ENCODE assay signal across 8 mouse cellular contexts in genomic region chr9:103761151-103761571, GRCm38 (mm10). TPM values are rescaled to one million over a fixed set of nuclear protein-coding genes. Genes with fewer than 3 reads are reported as not detected.
DNase-seq lines count a peak whose midpoint lies in the region; ATAC-seq and TF ChIP-seq lines count a peak whose summit lies in the region.

No protein-coding gene starts in this region.

- intact Hi-C loops in left cerebral cortex, postnatal 4 days (cut with DNase I): loop anchor here (2.0 to 5.0 kb wide), 2 partner anchors 71 to 136 kb away; no protein-coding TSS in a partner anchor

- peak; percentile 6 for DNase-seq in left cerebral cortex, postnatal 4 days
- DNase-seq in left cerebral cortex, adult 9 months (ENCODE audit: low spot score in 2 of 2): no peak
- DNase-seq in embryo, embryonic 11 days: peak; percentile 43
- DNase-seq in forelimb bud, embryonic 11.5 days (ENCODE audit: low read depth, low spot score): peak; percentile 12
- DNase-seq in stomach, postnatal 0 days (ENCODE audit: low spot score): no peak
- no peak for DNase-seq in cerebellum, adult 18-20 months
- no peak for DNase-seq in lung, postnatal 4 days

- H3K27me3 ChIP-seq in liver, embryonic 15.5 days: peaks cover 49% of the 10 kb centered on the region
- peaks cover 2% of the 10 kb centered on the region; the same call in 1 of the 2 replicates for H3K27me3 ChIP-seq in stomach, postnatal 0 days (ENCODE audit: control insufficient read depth, insufficient read depth, low read length)

- no peak overlapping the region for H3K9ac ChIP-seq in liver, embryonic 15.5 days
- H3K9ac ChIP-seq in stomach, postnatal 0 days (ENCODE audit: low read length): peak overlapping the region; percentile 52

- no peak for TF ChIP-seq CTCF in stomach, postnatal 0 days (IDR thresholded peaks at IDR 0.05; ENCODE audit: low read depth)

- H3K4me2 ChIP-seq in liver, embryonic 15.5 days: peak overlapping the region; percentile 70
- peak overlapping the region; percentile 86 for H3K4me2 ChIP-seq in stomach, postnatal 0 days (replicated peaks; ENCODE audit: low read depth)

- H3K9me3 ChIP-seq in liver, embryonic 15.5 days (replicated peaks): no peaks in the 10 kb centered on the region
- no peaks in the 10 kb centered on the region for H3K9me3 ChIP-seq in stomach, postnatal 0 days (ENCODE audit: control insufficient read depth, low read length)

- no peak for TF ChIP-seq EP300 in stomach, postnatal 0 days (optimal IDR thresholded peaks at IDR 0.05)

- H3K36me3 ChIP-seq in liver, embryonic 15.5 days (replicated peaks): no peaks in the 10 kb centered on the region
- no peaks in the 10 kb centered on the region for H3K36me3 ChIP-seq in stomach, postnatal 0 days (ENCODE audit: control insufficient read depth, insufficient read depth, low read length)

- H3K27ac ChIP-seq in liver, embryonic 15.5 days (replicated peaks): no peak overlapping the region
- no peak overlapping the region for H3K27ac ChIP-seq in stomach, postnatal 0 days (replicated peaks)

- H3K4me3 ChIP-seq in liver, embryonic 15.5 days (replicated peaks): peak overlapping the region; percentile 52
- H3K4me3 ChIP-seq in stomach, postnatal 0 days (ENCODE audit: low read depth, low read length): peak overlapping the region; percentile 55

- peaks cover 8% of the 10 kb centered on the region; the same call in 1 of the 2 replicates for H3K4me1 ChIP-seq in liver, embryonic 15.5 days (replicated peaks)
- no peaks in the 10 kb centered on the region; the same call in 1 of the 2 replicates for H3K4me1 ChIP-seq in stomach, postnatal 0 days (replicated peaks; ENCODE audit: control insufficient read depth, insufficient read depth)

- ATAC-seq in liver, embryonic 15.5 days (ENCODE audit: insufficient read depth): no peak
- ATAC-seq in stomach, postnatal 0 days (ENCODE audit: low FRiP score, low TSS enrichment): peak; percentile 19

- WGBS in liver, embryonic 15.5 days (ENCODE audit: insufficient replicate concordance): 1% methylated on average over 30 of the region's 30 CpGs
- WGBS in stomach, postnatal 0 days: 1% methylated on average over 30 of the region's 30 CpGs

RNA-seq across cellular contexts. Expression of gene Tmem108, which starts 0.5 kb away (rescaled TPM):
- 10 to 100 TPM; 58.4 to 59.7 TPM for total RNA-seq in left cerebral cortex, postnatal 4 days (2021)
- polyA plus RNA-seq in liver, embryonic 15.5 days (2015; fragmentation: Nextera tagmentation; extraction: Ambion mirVana): 1.1 and 1.4 TPM in 2 replicates
- 4.2 and 4.7 TPM in 2 replicates for polyA plus RNA-seq in stomach, postnatal 0 days (2015; fragmentation: Nextera tagmentation; extraction: Ambion mirVana)

Comparison
In these comparisons a context has a peak if more than half of its experiments do, and no peak if none do; other contexts are left out.
1. DNase-seq: peak in left cerebral cortex, postnatal 4 days (single experiment), embryo, embryonic 11 days (single experiment) and forelimb bud, embryonic 11.5 days (single experiment); none in left cerebral cortex, adult 9 months (0 of 2), stomach, postnatal 0 days (single experiment), cerebellum, adult 18-20 months (0 of 2) and lung, postnatal 4 days (0 of 2).